Mouse (Mus musculus): ENCODE results near the gene Arhgap10. TPM values are rescaled to one million over a fixed set of nuclear protein-coding genes. Genes with fewer than 3 reads are reported as not detected.

Arhgap10 gene
- total RNA-seq, 2 experiments from 2014 or later: 29.5 to 33.2 TPM

GRCm38 (mm10) chr8:77520601-77521000 lies 2.8 kb upstream of the Arhgap10 start:
- intact Hi-C loops (cut with DNase I): no loop called here
- DNase-seq (ENCODE audit: low spot score in 2 of 2): no peak

- intact Hi-C loops (cut with DNase I): loop anchor here (5.0 kb wide), 1 partner anchor 96 kb away; no protein-coding TSS in a partner anchor
- peak; percentile 57 to 88 for DNase-seq (ENCODE audit: low spot score in 2 of 2)
Observed at GRCm38 (mm10) chr8:77518201-77519115, 705 bp upstream of the Arhgap10 start.

- no peak for DNase-seq (ENCODE audit: low spot score in 2 of 2)
- intact Hi-C loops (cut with DNase I): loop anchor here (2.0 to 5.0 kb wide), 2 partner anchors 24 to 95 kb away; no protein-coding TSS in a partner anchor
Observed at GRCm38 (mm10) chr8:77516845-77517244, 908 bp downstream of the Arhgap10 start.

- intact Hi-C loops (cut with DNase I): loop anchor here (2.0 to 5.0 kb wide), 2 partner anchors 23 to 93 kb away; no protein-coding TSS in a partner anchor
- no peak for DNase-seq (ENCODE audit: low spot score in 2 of 2)
Observed at GRCm38 (mm10) chr8:77515786-77516185, 2.0 kb downstream of the Arhgap10 start.

GRCm38 (mm10) chr8:77515201-77515600 lies 2.6 kb downstream of the Arhgap10 start:
- intact Hi-C loops (cut with DNase I): loop anchor here (5.0 kb wide), 1 partner anchor 93 kb away; no protein-coding TSS in a partner anchor

GRCm38 (mm10) chr8:77511750-77512493 lies 5.8 kb downstream of the Arhgap10 start:
- intact Hi-C loops (cut with DNase I): no loop called here

More at GRCm38 (mm10) chr8:77515201-77515600, 2.6 kb downstream of the Arhgap10 start:
- DNase-seq (ENCODE audit: low spot score in 2 of 2): no peak

GRCm38 (mm10) chr8:77510426-77510825 lies 7.3 kb downstream of the Arhgap10 start:
- DNase-seq (ENCODE audit: low spot score in 2 of 2): no peak
- intact Hi-C loops (cut with DNase I): no loop called here

More at GRCm38 (mm10) chr8:77511750-77512493, 5.8 kb downstream of the Arhgap10 start:
- DNase-seq (ENCODE audit: low spot score in 2 of 2): no peak

- DNase-seq (ENCODE audit: low spot score in 2 of 2): no peak
- intact Hi-C loops (cut with DNase I): no loop called here
Observed at GRCm38 (mm10) chr8:77509044-77509443, 8.7 kb downstream of the Arhgap10 start.

GRCm38 (mm10) chr8:77507510-77508035 lies 10.2 kb downstream of the Arhgap10 start:
- DNase-seq (ENCODE audit: low spot score in 2 of 2): no peak
- intact Hi-C loops (cut with DNase I): no loop called here

- DNase-seq (ENCODE audit: low spot score in 2 of 2): no peak
- intact Hi-C loops (cut with DNase I): no loop called here
Observed at GRCm38 (mm10) chr8:77506539-77506938, 11.2 kb downstream of the Arhgap10 start.

GRCm38 (mm10) chr8:77502547-77502946 lies 15.2 kb downstream of the Arhgap10 start:
- no peak for DNase-seq (ENCODE audit: low spot score in 2 of 2)
- intact Hi-C loops (cut with DNase I): no loop called here

GRCm38 (mm10) chr8:77501131-77501530 lies 16.6 kb downstream of the Arhgap10 start:
- intact Hi-C loops (cut with DNase I): no loop called here
- DNase-seq (ENCODE audit: low spot score in 2 of 2): no peak

- DNase-seq (ENCODE audit: low spot score in 2 of 2): no peak
- intact Hi-C loops (cut with DNase I): no loop called here
Observed at GRCm38 (mm10) chr8:77500264-77500663, 17.5 kb downstream of the Arhgap10 start.

- intact Hi-C loops (cut with DNase I): no loop called here
- DNase-seq (ENCODE audit: low spot score in 2 of 2): no peak
Observed at GRCm38 (mm10) chr8:77497442-77497841, 20.3 kb downstream of the Arhgap10 start.

- DNase-seq (ENCODE audit: low spot score in 2 of 2): no peak
- intact Hi-C loops (cut with DNase I): no loop called here
Observed at GRCm38 (mm10) chr8:77496253-77496652, 21.5 kb downstream of the Arhgap10 start.

GRCm38 (mm10) chr8:77494376-77495328 lies 23.1 kb downstream of the Arhgap10 start:
- intact Hi-C loops (cut with DNase I): loop anchor here (5.0 kb wide), 2 partner anchors 67 to 1243 kb away; no protein-coding TSS in a partner anchor
- no peak for DNase-seq (ENCODE audit: low spot score in 2 of 2)

- DNase-seq (ENCODE audit: low spot score in 2 of 2): peak; percentile 58 to 89
- intact Hi-C loops (cut with DNase I): loop anchor here (2.0 to 5.0 kb wide), 3 partner anchors 24 to 1245 kb away; partner anchors contain the start of gene Arhgap10
Observed at GRCm38 (mm10) chr8:77492356-77493058, 25.2 kb downstream of the Arhgap10 start.

All from left cerebral cortex, postnatal 25 days (tissue).